Mouse (Mus musculus) intestine, embryonic 14.5 days (tissue): ENCODE measurements around the gene Il22ra1. TPM values are rescaled to one million over a fixed set of nuclear protein-coding genes. Genes with fewer than 3 reads are reported as not detected.

ENCODE experiments used
- polyA plus RNA-seq: library from polyadenylated mRNA; unstranded; fragments of >200 nt; fragmentation: Nextera tagmentation; extraction: Ambion mirVana; gene quantifications from 2 replicates; pipeline ENCODE4 v1.2.1, GENCODE M21; 2014

Gene Il22ra1
- polyA plus RNA-seq, 1 experiment from 2014 or later: 3.8 TPM

Other genes starting within 250 kb of the Il22ra1 start
- gene Stpg1, start 233.4 kb upstream of the Il22ra1 start, polyA plus RNA-seq: 0.19 and 0.42 TPM in 2 replicates
- 4.3 and 6.7 TPM in 2 replicates for gene Nipal3, start 233.1 kb upstream of the Il22ra1 start, polyA plus RNA-seq
- 7.1 and 9.2 TPM in 2 replicates for gene Grhl3, start 154.5 kb upstream of the Il22ra1 start, polyA plus RNA-seq
- 2.9 and 3.5 TPM in 2 replicates for gene Ifnlr1, start 41.9 kb upstream of the Il22ra1 start, polyA plus RNA-seq
- 0.51 and 0.65 TPM in 2 replicates for gene Myom3, start 31.5 kb downstream of the Il22ra1 start, polyA plus RNA-seq
- gene Srsf10, start 127.6 kb downstream of the Il22ra1 start, polyA plus RNA-seq: 271 and 273 TPM in 2 replicates
- 167 and 175 TPM in 2 replicates for gene Pnrc2, start 145.7 kb downstream of the Il22ra1 start, polyA plus RNA-seq
- 0.24 and 0.44 TPM in 2 replicates for gene Cnr2, start 167.2 kb downstream of the Il22ra1 start, polyA plus RNA-seq
- 108 and 110 TPM in 2 replicates for gene Fuca1, start 192.6 kb downstream of the Il22ra1 start, polyA plus RNA-seq
- 91.1 and 93.9 TPM in 2 replicates for gene Hmgcl, start 218.3 kb downstream of the Il22ra1 start, polyA plus RNA-seq
- 50.1 and 62.2 TPM in 2 replicates for gene Gale, start 235.6 kb downstream of the Il22ra1 start, polyA plus RNA-seq
- gene Lypla2, start 244.5 kb downstream of the Il22ra1 start, polyA plus RNA-seq: 109 and 111 TPM in 2 replicates